Comparison of ENCODE assay signal across 8 mouse cellular contexts in genomic region chr14:31204844-31205243, GRCm38 (mm10). TPM values are rescaled to one million over a fixed set of nuclear protein-coding genes. Genes with fewer than 3 reads are reported as not detected.
DNase-seq lines count a peak whose midpoint lies in the region; ATAC-seq and TF ChIP-seq lines count a peak whose summit lies in the region.

No protein-coding gene starts in this region.

- H3K27me3 ChIP-seq in kidney, embryonic 14.5 days (ENCODE audit: control insufficient read depth, insufficient read depth, low read length) = no peaks in the 10 kb centered on the region
- H3K27me3 ChIP-seq in hindbrain, embryonic 13.5 days = peaks cover 3% of the 10 kb centered on the region; the same call in 1 of the 2 replicates
- no peaks in the 10 kb centered on the region for H3K27me3 ChIP-seq in midbrain, embryonic 13.5 days

- peak overlapping the region; percentile 71 for H3K4me3 ChIP-seq in kidney, embryonic 14.5 days (ENCODE audit: low read length)
- peak overlapping the region; percentile 93 for H3K4me3 ChIP-seq in bone marrow macrophage, adult 2 months (ENCODE audit: insufficient read depth, low read length)
- H3K4me3 ChIP-seq in hindbrain, embryonic 13.5 days = peak overlapping the region; percentile 72
- peak overlapping the region; percentile 80 for H3K4me3 ChIP-seq in midbrain, embryonic 13.5 days (replicated peaks)

- peak overlapping the region; percentile 81; the same call in 1 of the 2 replicates for H3K27ac ChIP-seq in kidney, embryonic 14.5 days (ENCODE audit: low read depth, low read length)
- H3K27ac ChIP-seq in bone marrow macrophage, adult 2 months (ENCODE audit: insufficient read depth, low read depth, low read length) = peak overlapping the region; percentile 70
- peak overlapping the region; percentile 93 for H3K27ac ChIP-seq in hindbrain, embryonic 13.5 days
- H3K27ac ChIP-seq in midbrain, embryonic 13.5 days = peak overlapping the region; percentile 90

- WGBS in kidney, embryonic 14.5 days = 52% methylated on average over 4 of the region's 4 CpGs
- WGBS in hindbrain, embryonic 13.5 days = 80% methylated on average over 4 of the region's 4 CpGs
- WGBS in midbrain, embryonic 13.5 days = 82% methylated on average over 4 of the region's 4 CpGs

- H3K36me3 ChIP-seq in kidney, embryonic 14.5 days (ENCODE audit: control insufficient read depth, insufficient read depth, low read length) = peaks cover 46% of the 10 kb centered on the region
- peaks cover 42% of the 10 kb centered on the region for H3K36me3 ChIP-seq in hindbrain, embryonic 13.5 days
- peaks cover 46% of the 10 kb centered on the region for H3K36me3 ChIP-seq in midbrain, embryonic 13.5 days

- peak overlapping the region; percentile 91 for H3K9ac ChIP-seq in kidney, embryonic 14.5 days (ENCODE audit: low read depth, low read length)
- H3K9ac ChIP-seq in hindbrain, embryonic 13.5 days = peak overlapping the region; percentile 91
- H3K9ac ChIP-seq in midbrain, embryonic 13.5 days (replicated peaks) = peak overlapping the region; percentile 92

- H3K9me3 ChIP-seq in kidney, embryonic 14.5 days (ENCODE audit: control insufficient read depth, low read length) = no peaks in the 10 kb centered on the region
- no peaks in the 10 kb centered on the region for H3K9me3 ChIP-seq in hindbrain, embryonic 13.5 days
- H3K9me3 ChIP-seq in midbrain, embryonic 13.5 days = no peaks in the 10 kb centered on the region

- TF ChIP-seq POLR2A in bone marrow macrophage, adult 2 months (IDR thresholded peaks at IDR 0.05; ENCODE audit: borderline replicate concordance, low read depth, low read length) = no peak

- DNase-seq in kidney, postnatal 25 days = no peak
- DNase-seq in embryo, embryonic 10.5 days (ENCODE audit: low spot score) = no peak
- no peak for DNase-seq in urinary bladder, postnatal 36 days (ENCODE audit: low spot score in 2 of 2)
- DNase-seq in urinary bladder, postnatal 10 days (ENCODE audit: low spot score) = no peak

- H3K4me1 ChIP-seq in kidney, embryonic 14.5 days (ENCODE audit: control insufficient read depth, insufficient read depth, low read length) = peaks cover 12% of the 10 kb centered on the region
- peaks cover 8% of the 10 kb centered on the region for H3K4me1 ChIP-seq in bone marrow macrophage, adult 2 months (ENCODE audit: control insufficient read depth, insufficient read depth, low read length)
- H3K4me1 ChIP-seq in hindbrain, embryonic 13.5 days (replicated peaks) = peaks cover 36% of the 10 kb centered on the region
- peaks cover 27% of the 10 kb centered on the region for H3K4me1 ChIP-seq in midbrain, embryonic 13.5 days (replicated peaks)

- peak overlapping the region; percentile 91 for H3K4me2 ChIP-seq in kidney, embryonic 14.5 days (replicated peaks; ENCODE audit: low read depth, low read length)
- peak overlapping the region; percentile 99 for H3K4me2 ChIP-seq in hindbrain, embryonic 13.5 days
- peak overlapping the region; percentile 99 for H3K4me2 ChIP-seq in midbrain, embryonic 13.5 days (replicated peaks)

- ATAC-seq in kidney, embryonic 14.5 days (ENCODE audit: low FRiP score, low TSS enrichment) = no peak
- no peak for ATAC-seq in hindbrain, embryonic 13.5 days (ENCODE audit: low FRiP score)
- ATAC-seq in midbrain, embryonic 13.5 days = no peak

- no peak for TF ChIP-seq CTCF in bone marrow macrophage, adult 2 months (IDR thresholded peaks at IDR 0.05; ENCODE audit: low read depth, low read length)

RNA-seq across cellular contexts. Expression of gene Tnnc1, which starts 3.3 kb away (rescaled TPM):
- 3.0 and 3.9 TPM in 2 replicates for polyA plus RNA-seq in kidney, embryonic 14.5 days (2014; fragmentation: Nextera tagmentation; extraction: Ambion mirVana)
- 4.0 and 4.1 TPM in 2 replicates for polyA plus RNA-seq in bone marrow macrophage, adult 2 months (2012; ENCODE audit: insufficient read depth, insufficient read length, missing spikeins)
- polyA plus RNA-seq in hindbrain, embryonic 13.5 days (2015; fragmentation: Nextera tagmentation; extraction: Ambion mirVana) = 7.3 and 9.1 TPM in 2 replicates
- polyA plus RNA-seq in midbrain, embryonic 13.5 days (2015; fragmentation: Nextera tagmentation; extraction: Ambion mirVana) = 1.1 and 1.9 TPM in 2 replicates

RNA-seq across cellular contexts. Expression of gene Nisch, which starts 11.9 kb away (rescaled TPM):
- polyA plus RNA-seq in kidney, embryonic 14.5 days (2014; fragmentation: Nextera tagmentation; extraction: Ambion mirVana) = 259 and 375 TPM in 2 replicates
- polyA plus RNA-seq in bone marrow macrophage, adult 2 months (2012; ENCODE audit: insufficient read depth, insufficient read length, missing spikeins) = 366 and 398 TPM in 2 replicates
- 315 and 334 TPM in 2 replicates for polyA plus RNA-seq in hindbrain, embryonic 13.5 days (2015; fragmentation: Nextera tagmentation; extraction: Ambion mirVana)
- polyA plus RNA-seq in midbrain, embryonic 13.5 days (2015; fragmentation: Nextera tagmentation; extraction: Ambion mirVana) = 354 and 385 TPM in 2 replicates

RNA-seq across cellular contexts. Expression of gene Sema3g, which starts 12.8 kb away (rescaled TPM):
- polyA plus RNA-seq in kidney, embryonic 14.5 days (2014; fragmentation: Nextera tagmentation; extraction: Ambion mirVana) = 0.56 and 0.64 TPM in 2 replicates
- polyA plus RNA-seq in bone marrow macrophage, adult 2 months (2012; ENCODE audit: insufficient read depth, insufficient read length, missing spikeins) = not detected in 2 replicates
- 0.84 and 0.90 TPM in 2 replicates for polyA plus RNA-seq in hindbrain, embryonic 13.5 days (2015; fragmentation: Nextera tagmentation; extraction: Ambion mirVana)
- polyA plus RNA-seq in midbrain, embryonic 13.5 days (2015; fragmentation: Nextera tagmentation; extraction: Ambion mirVana) = 0.76 and 0.83 TPM in 2 replicates

RNA-seq across cellular contexts. Expression of gene Stab1, which starts 36.4 kb away (rescaled TPM):
- 39.8 and 41.1 TPM in 2 replicates for polyA plus RNA-seq in kidney, embryonic 14.5 days (2014; fragmentation: Nextera tagmentation; extraction: Ambion mirVana)
- polyA plus RNA-seq in bone marrow macrophage, adult 2 months (2012; ENCODE audit: insufficient read depth, insufficient read length, missing spikeins) = 1,445 and 1,606 TPM in 2 replicates
- polyA plus RNA-seq in hindbrain, embryonic 13.5 days (2015; fragmentation: Nextera tagmentation; extraction: Ambion mirVana) = 24.8 and 25.2 TPM in 2 replicates
- 19.8 and 23.2 TPM in 2 replicates for polyA plus RNA-seq in midbrain, embryonic 13.5 days (2015; fragmentation: Nextera tagmentation; extraction: Ambion mirVana)

RNA-seq across cellular contexts. Expression of gene Phf7, which starts 46.3 kb away (rescaled TPM):
- polyA plus RNA-seq in kidney, embryonic 14.5 days (2014; fragmentation: Nextera tagmentation; extraction: Ambion mirVana) = 12.4 and 14.7 TPM in 2 replicates
- polyA plus RNA-seq in bone marrow macrophage, adult 2 months (2012; ENCODE audit: insufficient read depth, insufficient read length, missing spikeins) = 10.5 and 13.2 TPM in 2 replicates
- polyA plus RNA-seq in hindbrain, embryonic 13.5 days (2015; fragmentation: Nextera tagmentation; extraction: Ambion mirVana) = 11.9 and 13.6 TPM in 2 replicates
- 12.7 and 13.2 TPM in 2 replicates for polyA plus RNA-seq in midbrain, embryonic 13.5 days (2015; fragmentation: Nextera tagmentation; extraction: Ambion mirVana)
